Mouse (Mus musculus) heart, adult 2 months (tissue): Measurements from ENCODE around the gene Mecom.
A peak's percentile ranks its signal among the peaks of the same experiment; 100 is the strongest.

Experiments
- CTCF ChIP-seq: fragments of 200-600 bp; IDR thresholded peaks from 2 replicates; pipeline ENCODE4 v1.8.1; 2022; ENCODE audit warnings: antibody characterized with exemption, mild to moderate bottlenecking, moderate library complexity
- EP300 ChIP-seq: fragments of 200-500 bp; IDR thresholded peaks from 2 replicates; pipeline ENCODE4 v1.6.1; 2011; ENCODE audit warnings: low read depth, low read length, control low read depth; ENCODE audit not compliant: insufficient read depth
- POLR2A ChIP-seq: fragments of 200-500 bp; IDR thresholded peaks from 2 replicates; pipeline ENCODE4 v1.6.1; 2011; ENCODE audit warnings: mild to moderate bottlenecking, low read depth, low read length, control low read depth; ENCODE audit not compliant: insufficient read depth

GRCm38 (mm10) chr3:30448624-30449023, 99.2 kb downstream of the Mecom start:
- TF ChIP-seq POLR2A, result no peak
- peak; percentile 67 for TF ChIP-seq CTCF
- no peak for TF ChIP-seq EP300
